Comparison of ENCODE assay signal across 8 mouse cellular contexts in the genomic region with DNA sequence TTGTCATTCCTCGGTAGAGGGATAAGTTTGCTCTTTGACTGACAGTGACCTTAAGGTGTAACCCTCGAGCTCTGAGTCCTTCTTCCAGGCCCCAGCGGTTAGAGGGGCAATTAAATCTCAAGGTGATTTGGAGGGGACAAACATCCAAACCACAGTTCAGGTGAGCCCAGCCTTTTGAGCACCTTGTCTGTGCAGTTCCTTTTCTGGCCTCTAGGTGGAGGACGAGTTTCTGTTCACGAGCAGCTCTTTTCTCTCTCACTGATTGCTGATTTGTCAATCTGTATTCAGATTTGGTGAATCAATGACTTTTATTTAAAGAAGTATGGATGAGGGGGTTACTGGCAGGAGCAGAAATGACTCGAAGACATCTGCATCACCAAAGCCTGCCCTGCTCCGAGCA.
A peak's percentile ranks its signal among the peaks of the same experiment; 100 is the strongest.
DNase-seq lines count a peak whose midpoint lies in the region; ATAC-seq and TF ChIP-seq lines count a peak whose summit lies in the region.

No protein-coding gene starts in this region.

- peak; percentile 22 to 39 for DNase-seq in heart, postnatal 10 days
- peak; percentile 43 for DNase-seq in thymus, adult 2 months
- DNase-seq in thymus, adult 18-20 months = no peak
- DNase-seq in cerebellum, postnatal 10 days = peak; percentile 76 to 81
- DNase-seq in large intestine, adult 2 months (ENCODE audit: low read depth, low spot score) = peak; percentile 24
- peak; percentile 10 to 13 for DNase-seq in right cerebral cortex, postnatal 36 days (ENCODE audit: low spot score in 2 of 2)
- DNase-seq in gastrocnemius, postnatal 25 days = no peak

- H3K9ac ChIP-seq in heart, embryonic 11.5 days (ENCODE audit: low read depth, low read length) = no peak overlapping the region

- no peaks in the 10 kb centered on the region for H3K4me1 ChIP-seq in heart, embryonic 11.5 days (ENCODE audit: control insufficient read depth, insufficient read depth, low read length)
- H3K4me1 ChIP-seq in thymus, adult 2 months (replicated peaks; ENCODE audit: control insufficient read depth, insufficient read depth, low read length) = no peaks in the 10 kb centered on the region

- ATAC-seq in heart, embryonic 11.5 days (replicated peaks; ENCODE audit: insufficient number of reproducible peaks, low FRiP score, low TSS enrichment) = no peak

- no peak overlapping the region for H3K4me3 ChIP-seq in heart, embryonic 11.5 days (ENCODE audit: low read depth, low read length)
- H3K4me3 ChIP-seq in thymus, adult 2 months (ENCODE audit: control insufficient read depth, insufficient read depth, low read length) = no peak overlapping the region

- no peak for TF ChIP-seq CTCF in thymus, adult 2 months (IDR thresholded peaks at IDR 0.05; ENCODE audit: borderline replicate concordance, control insufficient read depth, extremely low read depth, insufficient read depth, low read length, poor library complexity)

- intact Hi-C loops in heart, postnatal 10 days (cut with DNase I) = no loop called here

- WGBS in heart, embryonic 11.5 days (ENCODE audit: insufficient replicate concordance) = 37% methylated on average over 7 of the region's 7 CpGs
- WGBS in thymus, adult 2 months = 47% methylated on average over 7 of the region's 7 CpGs
- 26% methylated on average over 7 of the region's 7 CpGs for WGBS in large intestine, adult 2 months

- no peak overlapping the region for H3K4me2 ChIP-seq in heart, embryonic 11.5 days

- H3K27ac ChIP-seq in heart, embryonic 11.5 days (ENCODE audit: low read depth, low read length) = no peak overlapping the region
- no peak overlapping the region for H3K27ac ChIP-seq in thymus, adult 2 months (ENCODE audit: control insufficient read depth, insufficient read depth, low read length)

- no peaks in the 10 kb centered on the region for H3K27me3 ChIP-seq in heart, embryonic 11.5 days (ENCODE audit: control insufficient read depth, insufficient read depth, low read length)
- no peaks in the 10 kb centered on the region for H3K27me3 ChIP-seq in thymus, adult 2 months (ENCODE audit: control insufficient read depth, insufficient read depth, low read length)

- no peaks in the 10 kb centered on the region for H3K9me3 ChIP-seq in heart, embryonic 11.5 days (replicated peaks; ENCODE audit: control insufficient read depth, low read length)

- no peak for TF ChIP-seq POLR2A in thymus, adult 2 months (IDR thresholded peaks at IDR 0.05; ENCODE audit: control insufficient read depth, extremely low read depth, insufficient read depth, low read length, poor library complexity)

- H3K36me3 ChIP-seq in heart, embryonic 11.5 days (ENCODE audit: control insufficient read depth, insufficient read depth, low read length) = no peaks in the 10 kb centered on the region
- no peaks in the 10 kb centered on the region for H3K36me3 ChIP-seq in thymus, adult 2 months (ENCODE audit: control insufficient read depth, insufficient read depth, low read length)

Comparison
In these comparisons a context has a peak if more than half of its experiments do, and no peak if none do; other contexts are left out.
1. DNase-seq: peak in heart, postnatal 10 days (2 of 2), thymus, adult 2 months (single experiment), cerebellum, postnatal 10 days (2 of 2), large intestine, adult 2 months (single experiment) and right cerebral cortex, postnatal 36 days (2 of 2); none in thymus, adult 18-20 months (0 of 2) and gastrocnemius, postnatal 25 days (single experiment).